In genomic region chr13:13835180-13835579, GRCm38 (mm10) we compare ENCODE assay signal across 8 mouse cellular contexts. TPM values are rescaled to one million over a fixed set of nuclear protein-coding genes. Genes with fewer than 3 reads are reported as not detected.
DNase-seq lines count a peak whose midpoint lies in the region; ATAC-seq and TF ChIP-seq lines count a peak whose summit lies in the region.

No protein-coding gene starts in this region.

- H3K4me1 ChIP-seq in liver, adult 2 months (ENCODE audit: control insufficient read depth, insufficient read depth, low read length), result no peaks in the 10 kb centered on the region
- no peaks in the 10 kb centered on the region for H3K4me1 ChIP-seq in liver, embryonic 12.5 days

- no peak overlapping the region for H3K9ac ChIP-seq in liver, adult 2 months (ENCODE audit: low read depth, low read length)
- H3K9ac ChIP-seq in liver, embryonic 12.5 days, result no peak overlapping the region

- no peak for TF ChIP-seq POLR2A in liver, adult 2 months (IDR thresholded peaks at IDR 0.05; ENCODE audit: extremely low read depth, insufficient read depth, low read length)

- no peaks in the 10 kb centered on the region for H3K79me2 ChIP-seq in liver, adult 2 months (ENCODE audit: control insufficient read depth, insufficient read depth, low read length)

- H3K9me3 ChIP-seq in liver, embryonic 12.5 days (replicated peaks), result peaks cover 3% of the 10 kb centered on the region; the same call in 1 of the 2 replicates

- no peak overlapping the region for H3K4me2 ChIP-seq in liver, embryonic 12.5 days

- DNase-seq in adrenal gland, postnatal 14 days, result peak; percentile 24
- DNase-seq in adrenal gland, postnatal 25 days, result no peak
- DNase-seq in liver, adult 2 months (ENCODE audit: extremely low read depth, low read depth, low spot score), result peak; percentile 1
- DNase-seq in kidney, postnatal 4 days, result peak; percentile 21 to 30
- DNase-seq in thymus, postnatal 14 days, result peak; percentile 69
- DNase-seq in testis, postnatal 10 days (ENCODE audit: low spot score), result no peak
- DNase-seq in left cerebral cortex, adult 18-20 months (ENCODE audit: low spot score in 2 of 2), result no peak

- TF ChIP-seq CTCF in liver, adult 2 months (IDR thresholded peaks at IDR 0.05; ENCODE audit: low read depth, low read length), result peak; percentile 13; the same call in 1 of the 2 replicates

- 67% methylated on average over 2 of the region's 2 CpGs for WGBS in liver, adult 2 months
- WGBS in liver, embryonic 12.5 days (ENCODE audit: insufficient replicate concordance), result 43% methylated on average over 2 of the region's 2 CpGs

- H3K36me3 ChIP-seq in liver, adult 2 months (ENCODE audit: control insufficient read depth, insufficient read depth, low read length), result no peaks in the 10 kb centered on the region
- H3K36me3 ChIP-seq in liver, embryonic 12.5 days, result no peaks in the 10 kb centered on the region

- ATAC-seq in liver, embryonic 12.5 days, result no peak

- H3K27me3 ChIP-seq in liver, adult 2 months (ENCODE audit: control insufficient read depth, insufficient read depth, low read length), result no peaks in the 10 kb centered on the region
- no peaks in the 10 kb centered on the region for H3K27me3 ChIP-seq in liver, embryonic 12.5 days (replicated peaks)

- no peak overlapping the region for H3K4me3 ChIP-seq in liver, adult 2 months (ENCODE audit: insufficient read depth, low read depth, low read length)
- H3K4me3 ChIP-seq in liver, embryonic 12.5 days, result no peak overlapping the region

- no peak overlapping the region for H3K27ac ChIP-seq in liver, adult 2 months (replicated peaks; ENCODE audit: insufficient read depth, low read depth, low read length)
- no peak overlapping the region for H3K27ac ChIP-seq in liver, embryonic 12.5 days

RNA-seq across cellular contexts. Expression of gene Gng4, which starts 51.3 kb away (rescaled TPM):
- total RNA-seq in adrenal gland, postnatal 14 days (2021), result 11.1 and 11.6 TPM in 2 replicates
- total RNA-seq in adrenal gland, postnatal 25 days (2021), result 8.7 and 12.1 TPM in 2 replicates
- under 0.01 TPM in 1 of 2 replicates, not detected in the other for total RNA-seq in liver, adult 2 months (2014; rRNA removed)
- polyA plus RNA-seq in liver, adult 2 months (2012; rRNA removed), result not detected in 2 replicates
- polyA plus RNA-seq in liver, embryonic 12.5 days (2016; fragmentation: Nextera tagmentation; extraction: Ambion mirVana), result 0.17 TPM in 1 of 2 replicates, not detected in the other
- total RNA-seq in left cerebral cortex, adult 18-20 months (2021), result 10 to 100 TPM; 39.4 to 46.5 TPM

Comparison
In these comparisons a context has a peak if more than half of its experiments do, and no peak if none do; other contexts are left out.
1. DNase-seq: peak in adrenal gland, postnatal 14 days (single experiment), liver, adult 2 months (single experiment), kidney, postnatal 4 days (2 of 2) and thymus, postnatal 14 days (single experiment); none in adrenal gland, postnatal 25 days (single experiment), testis, postnatal 10 days (single experiment) and left cerebral cortex, adult 18-20 months (0 of 2).